Mouse (Mus musculus) lung, embryonic 16.5 days (tissue): ENCODE data around the gene Dkk2. TPM values are rescaled to one million over a fixed set of nuclear protein-coding genes. Genes with fewer than 3 reads are reported as not detected.
"Not testable (repeated sequence)": the region's sequence is repeated elsewhere in the genome, so short reads cannot be mapped to it uniquely, and the experiment has no call there.

Source experiments
- ATAC-seq: fragments of 200-750 bp; cut with Nextera tagmentation; 2 replicates; pipeline ENCODE4 v1.8.0; 2017; ENCODE audit warnings: low read depth, mild to moderate bottlenecking, moderate library complexity
- H3K27ac ChIP-seq: fragments of 300-500 bp; sonication (generic); 2 replicates; pipeline ENCODE4 v1.5.1; 2014; ENCODE audit warnings: mild to moderate bottlenecking, control low read depth, low read length
- H3K27me3 ChIP-seq: fragments of 300-500 bp; sonication (generic); 2 replicates; pipeline ENCODE4 v1.6.1; 2014; ENCODE audit warnings: low read depth, low read length, mixed read lengths; ENCODE audit not compliant: control insufficient read depth, insufficient read depth
- H3K36me3 ChIP-seq: fragments of 300-500 bp; sonication (generic); 2 replicates; pipeline ENCODE4 v1.6.1; 2014; ENCODE audit warnings: low read length; ENCODE audit not compliant: control insufficient read depth, insufficient read depth
- H3K4me1 ChIP-seq: fragments of 300-500 bp; sonication (generic); replicated peaks from 2 replicates; pipeline ENCODE4 v1.6.1; 2014; ENCODE audit warnings: low read length, mixed read lengths; ENCODE audit not compliant: control insufficient read depth, insufficient read depth
- H3K4me2 ChIP-seq: fragments of 300-500 bp; sonication (generic); 2 replicates; pipeline ENCODE4 v1.6.1; 2014; ENCODE audit warnings: low read depth, low read length, control low read depth
- H3K4me3 ChIP-seq: fragments of 300-500 bp; sonication (generic); 2 replicates; pipeline ENCODE4 v1.5.1; 2014; ENCODE audit warnings: mild to moderate bottlenecking, low read length, control low read depth
- H3K9ac ChIP-seq: fragments of 300-500 bp; sonication (generic); 2 replicates; pipeline ENCODE4 v1.6.1; 2014; ENCODE audit warnings: low read length, control low read depth
- H3K9me3 ChIP-seq: fragments of 300-500 bp; sonication (generic); 2 replicates; pipeline ENCODE4 v1.6.1; 2016; ENCODE audit warnings: low read length; ENCODE audit not compliant: control insufficient read depth
- WGBS: fragments of 180-500 bp; shearing (Covaris S2); extraction: QIAGEN DNeasy Blood & Tissue Kit; methylation state at CpG from one replicate; pipeline ENCODE4 v1.1.7; 2014; 5-methylcytosine and 5-hydroxymethylcytosine counted together
- polyA plus RNA-seq: library from polyadenylated mRNA; unstranded; fragments of >200 nt; fragmentation: Nextera tagmentation; extraction: Ambion mirVana; gene quantifications from 2 replicates; pipeline ENCODE4 v1.2.1, GENCODE M21; 2015

The Dkk2 gene
- polyA plus RNA-seq = 3.0 and 3.1 TPM in 2 replicates

DNA sequence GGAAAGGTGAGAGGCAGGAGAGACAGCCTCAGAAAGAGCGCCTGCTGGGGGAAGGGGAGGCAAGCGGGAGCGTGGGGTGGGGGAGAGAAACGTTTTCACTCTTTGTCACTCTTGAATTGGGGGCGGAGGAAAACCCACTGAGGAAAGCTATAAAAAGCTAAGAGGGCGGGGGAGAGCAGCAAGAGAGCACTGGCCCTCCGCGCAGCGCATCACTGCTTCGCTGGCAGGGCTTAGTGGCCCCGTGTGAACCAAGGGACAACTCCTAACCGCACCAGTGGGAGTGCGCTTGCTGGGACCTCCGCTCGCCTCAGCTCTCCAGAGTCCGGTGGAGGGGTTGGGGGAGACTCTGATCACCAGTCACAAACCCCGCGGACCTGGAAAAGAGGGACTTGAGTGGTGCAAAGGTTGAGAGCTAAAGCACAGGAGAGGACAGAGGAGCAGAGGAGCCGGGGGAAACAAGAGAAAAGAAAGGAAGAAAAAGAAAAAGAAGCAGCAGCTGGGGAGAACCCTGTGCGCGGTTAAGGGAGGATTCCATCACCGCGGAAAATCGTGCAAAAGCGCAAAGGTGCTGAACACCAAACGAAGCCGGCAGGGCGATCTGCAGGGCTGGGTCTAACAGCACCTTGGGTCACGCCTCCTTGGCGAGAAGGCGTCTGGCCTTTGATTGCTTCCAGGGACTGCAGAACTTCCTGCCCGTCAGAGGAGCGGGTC, at the start of gene Dkk2:
Gene Dkk2 (plus strand): TSS at position 181 of the 711 bp plus-strand sequence.
- H3K4me2 ChIP-seq = peak within 1 kb of the TSS; percentile 69
- peaks cover 32% of the 10 kb centered on the region for H3K27me3 ChIP-seq
- H3K27ac ChIP-seq = no peak within 1 kb of the TSS
- H3K9me3 ChIP-seq = no peaks in the 10 kb centered on the region
- H3K4me3 ChIP-seq = peak within 1 kb of the TSS; percentile 50
- ATAC-seq = peak; percentile 40; the same call in 1 of the 2 replicates
- H3K4me1 ChIP-seq = peaks cover 26% of the 10 kb centered on the region
- peak within 1 kb of the TSS; percentile 34; the same call in 1 of the 2 replicates for H3K9ac ChIP-seq
- no peaks in the 10 kb centered on the region for H3K36me3 ChIP-seq
- under 1% methylated on average over 33 of the region's 33 CpGs for WGBS

DNA sequence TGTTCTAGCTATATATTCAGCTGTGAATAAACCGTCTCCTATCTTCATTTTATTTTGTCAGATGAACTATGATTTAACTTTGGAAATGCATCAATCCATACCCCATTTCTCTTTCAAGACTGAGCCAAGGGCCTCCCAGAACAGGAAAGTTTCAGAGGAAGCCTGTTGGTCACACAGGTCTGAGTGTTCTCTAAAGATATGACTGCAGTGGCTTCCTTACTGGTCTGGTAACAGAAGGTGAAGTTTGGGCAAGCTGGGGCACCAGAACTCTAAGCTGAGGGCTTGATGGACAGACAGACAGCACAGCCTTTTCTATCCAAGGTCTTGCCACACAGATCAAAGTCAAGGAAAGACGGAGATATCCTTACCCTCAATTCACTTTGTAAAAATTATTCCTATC, 48.4 kb upstream of the Dkk2 start:
- H3K9ac ChIP-seq = no peak overlapping the region
- peaks cover 3% of the 10 kb centered on the region for H3K4me1 ChIP-seq
- ATAC-seq = no peak
- H3K9me3 ChIP-seq = no peaks in the 10 kb centered on the region
- no peak overlapping the region for H3K4me2 ChIP-seq
- H3K36me3 ChIP-seq = no peaks in the 10 kb centered on the region
- no peak overlapping the region for H3K4me3 ChIP-seq
- no peak overlapping the region for H3K27ac ChIP-seq
- 79% methylated on average over 2 of the region's 2 CpGs for WGBS
- H3K27me3 ChIP-seq = no peaks in the 10 kb centered on the region

DNA sequence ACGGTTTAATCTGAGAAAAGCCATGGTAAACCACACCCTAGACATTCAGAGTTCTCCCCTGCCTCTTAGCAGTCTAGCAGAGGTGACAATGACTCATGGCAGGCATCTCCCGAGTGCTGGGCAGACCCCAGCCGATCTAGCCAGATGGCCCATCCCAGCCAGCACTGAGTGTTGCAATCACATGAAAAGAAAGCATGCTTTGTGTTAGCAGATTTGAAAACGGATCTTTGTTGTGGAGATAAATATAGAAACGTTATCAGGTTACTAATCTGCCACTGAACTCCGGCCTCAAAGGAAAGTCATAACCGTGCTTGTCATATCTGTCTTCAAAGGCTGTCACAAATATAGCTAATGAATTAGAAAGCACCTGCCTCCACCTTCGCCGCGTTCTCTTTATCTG, 47.4 kb upstream of the Dkk2 start:
- no peaks in the 10 kb centered on the region for H3K9me3 ChIP-seq
- no peak overlapping the region for H3K27ac ChIP-seq
- H3K27me3 ChIP-seq = no peaks in the 10 kb centered on the region
- H3K36me3 ChIP-seq = no peaks in the 10 kb centered on the region
- 31% methylated on average over 10 of the region's 10 CpGs for WGBS
- H3K4me2 ChIP-seq = no peak overlapping the region
- ATAC-seq = no peak
- H3K4me3 ChIP-seq = no peak overlapping the region
- peaks cover 3% of the 10 kb centered on the region for H3K4me1 ChIP-seq
- no peak overlapping the region for H3K9ac ChIP-seq

DNA sequence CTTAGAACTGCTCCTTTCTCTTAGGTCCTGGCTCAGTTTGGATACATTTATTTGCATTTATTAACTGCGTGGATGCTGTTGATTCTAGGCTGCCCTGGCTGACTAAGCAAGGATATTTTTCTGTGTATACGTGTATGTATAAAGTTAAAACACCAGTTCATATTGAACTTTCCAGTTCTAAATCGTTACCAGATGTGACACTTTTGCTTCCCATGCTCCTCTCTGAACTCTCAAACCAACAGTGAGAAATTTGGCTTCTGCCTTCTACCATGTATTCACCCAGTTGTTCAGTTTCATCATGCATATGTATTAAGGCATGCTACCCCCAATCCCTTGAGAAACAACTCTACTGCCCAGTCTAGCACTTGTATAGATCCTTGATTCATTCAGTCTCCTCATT, 45.0 kb upstream of the Dkk2 start:
- H3K9ac ChIP-seq = no peak overlapping the region
- no peak overlapping the region for H3K27ac ChIP-seq
- no peaks in the 10 kb centered on the region for H3K27me3 ChIP-seq
- no peaks in the 10 kb centered on the region for H3K4me1 ChIP-seq
- H3K4me3 ChIP-seq = no peak overlapping the region
- WGBS = 70% methylated on average over 3 of the region's 3 CpGs
- no peaks in the 10 kb centered on the region for H3K9me3 ChIP-seq
- no peak for ATAC-seq
- H3K36me3 ChIP-seq = no peaks in the 10 kb centered on the region
- no peak overlapping the region for H3K4me2 ChIP-seq

DNA sequence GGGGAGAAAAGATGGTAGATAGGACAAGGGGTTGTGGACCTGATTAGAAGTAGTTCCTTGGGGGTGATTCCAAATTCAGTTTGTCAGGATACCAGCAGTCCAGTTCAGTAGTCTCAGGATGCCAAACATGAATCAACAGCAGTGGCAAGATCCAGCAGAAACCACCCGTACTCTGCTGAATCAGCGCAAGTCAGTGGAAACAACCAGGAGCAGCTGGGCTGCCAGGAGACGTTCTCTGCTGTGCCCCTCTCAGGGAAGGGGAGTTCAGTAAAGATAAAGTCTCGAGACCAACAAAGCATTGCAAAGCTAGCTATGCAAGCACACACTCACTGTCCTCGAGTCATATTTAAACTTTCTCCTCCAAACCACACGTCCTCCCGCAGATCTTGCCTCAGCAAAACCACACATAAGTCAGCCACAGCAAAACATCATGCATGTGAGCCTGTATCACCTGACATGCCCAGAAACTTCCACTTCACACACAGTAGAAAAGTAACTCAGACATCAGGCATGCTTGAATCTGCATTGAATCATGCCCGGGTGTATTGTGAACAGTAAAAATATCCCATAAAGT, 34.1 kb upstream of the Dkk2 start:
- Histone ChIP-seq H3K27me3 (no peaks in the 10 kb centered on the region), H3K36me3 (no peaks in the 10 kb centered on the region), H3K27ac (no peak overlapping the region), H3K4me2 (no peak overlapping the region), H3K9me3 (no peaks in the 10 kb centered on the region), H3K9ac (no peak overlapping the region), H3K4me3 (no peak overlapping the region), H3K4me1 (no peaks in the 10 kb centered on the region)
- WGBS = 68% methylated on average over 8 of the region's 8 CpGs
- ATAC-seq = no peak

- not testable (repeated sequence) for H3K36me3 ChIP-seq, H3K4me1 ChIP-seq, H3K9me3 ChIP-seq, H3K4me2 ChIP-seq, ATAC-seq, H3K27me3 ChIP-seq, H3K27ac ChIP-seq, H3K4me3 ChIP-seq, H3K9ac ChIP-seq
- 75% methylated on average over 1 of the region's 1 CpGs for WGBS
Observed at GRCm38 (mm10) chr3:132062816-132063215, 22.3 kb upstream of the Dkk2 start.

- Histone ChIP-seq H3K9me3 (no peaks in the 10 kb centered on the region), H3K4me1 (no peaks in the 10 kb centered on the region), H3K4me3 (no peak overlapping the region), H3K27ac (no peak overlapping the region), H3K36me3 (no peaks in the 10 kb centered on the region), H3K9ac (no peak overlapping the region), H3K4me2 (no peak overlapping the region), H3K27me3 (no peaks in the 10 kb centered on the region)
- ATAC-seq = no peak
- WGBS = 93% methylated on average over 3 of the region's 3 CpGs
Observed at GRCm38 (mm10) chr3:132063374-132063773, 21.7 kb upstream of the Dkk2 start.

- Histone ChIP-seq H3K9ac (no peak overlapping the region), H3K4me2 (no peak overlapping the region), H3K27me3 (no peaks in the 10 kb centered on the region), H3K9me3 (no peaks in the 10 kb centered on the region), H3K36me3 (no peaks in the 10 kb centered on the region), H3K27ac (no peak overlapping the region), H3K4me1 (no peaks in the 10 kb centered on the region), H3K4me3 (no peak overlapping the region)
- no peak for ATAC-seq
- WGBS = 49% methylated on average over 4 of the region's 4 CpGs
Observed at GRCm38 (mm10) chr3:132063966-132064365, 21.1 kb upstream of the Dkk2 start.

DNA sequence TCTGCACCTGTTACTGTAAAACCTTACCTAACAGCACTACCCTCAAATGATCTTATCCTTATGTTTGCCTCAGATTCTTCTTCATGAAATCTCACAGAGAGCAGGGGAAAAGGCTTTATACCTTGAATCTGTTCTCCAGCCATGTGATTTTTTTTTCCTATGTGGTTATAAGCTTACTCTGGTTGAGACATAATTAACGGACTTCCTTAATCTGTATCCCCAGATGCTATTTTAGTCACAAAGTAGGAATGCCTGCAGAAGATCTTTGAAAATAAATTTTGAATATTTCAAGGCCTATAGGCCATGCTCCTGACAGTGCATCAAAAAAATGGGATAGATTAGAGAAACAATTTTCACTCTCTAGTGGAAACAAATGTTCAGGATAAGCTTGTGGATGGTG, 20.2 kb upstream of the Dkk2 start:
- 73% methylated on average over 1 of the region's 1 CpGs for WGBS
- H3K9ac ChIP-seq = no peak overlapping the region
- no peak overlapping the region for H3K4me3 ChIP-seq
- no peak overlapping the region for H3K27ac ChIP-seq
- H3K9me3 ChIP-seq = no peaks in the 10 kb centered on the region
- no peak overlapping the region for H3K4me2 ChIP-seq
- no peaks in the 10 kb centered on the region for H3K36me3 ChIP-seq
- no peaks in the 10 kb centered on the region for H3K27me3 ChIP-seq
- no peaks in the 10 kb centered on the region for H3K4me1 ChIP-seq
- ATAC-seq = no peak
